Mouse (Mus musculus) heart, postnatal 14 days (tissue): ENCODE measurements around the gene Odf3b. TPM values are rescaled to one million over a fixed set of nuclear protein-coding genes. Genes with fewer than 3 reads are reported as not detected.

Experiments
- DNase-seq, 2 experiments: peaks; one replicate each; pipeline ENCODE4 v3.0.0; 2021 to 2022
- intact Hi-C: fragments of 180-260 bp; cut with DNase I; formaldehyde crosslinking; loops from one replicate; pipeline ENCODE4 v1.15.1; 2025
- total RNA-seq, 2 experiments: library from RNA; stranded (reverse); gene quantifications; 2 replicates each; pipeline ENCODE4 v1.2.3; 2021

The Odf3b gene
- total RNA-seq, 2 experiments from 2014 or later: 0.76 to 1.6 TPM

- DNase-seq: no peak
- intact Hi-C loops: loop anchor here (10.0 kb wide), 1 partner anchor 227 kb away; the partner anchor contains the start of genes Hdac10 and Tubgcp6
These were observed 27.8 kb downstream of the Odf3b start for GRCm38 (mm10) chr15:89351302-89351701.

GRCm38 (mm10) chr15:89350447-89350846 lies 28.6 kb downstream of the Odf3b start:
- peak in 1 of 2 experiments; percentile 24 for DNase-seq
- intact Hi-C loops: loop anchor here (10.0 kb wide), 1 partner anchor 226 kb away; the partner anchor contains the start of genes Hdac10 and Tubgcp6

- intact Hi-C loops: no loop called here
- no peak for DNase-seq
These were observed 35.8 kb downstream of the Odf3b start for GRCm38 (mm10) chr15:89343325-89343724.

GRCm38 (mm10) chr15:89341678-89342077 lies 37.4 kb downstream of the Odf3b start:
- DNase-seq: no peak

GRCm38 (mm10) chr15:89340136-89340535 lies 38.9 kb downstream of the Odf3b start:
- intact Hi-C loops: no loop called here

More at GRCm38 (mm10) chr15:89341678-89342077, 37.4 kb downstream of the Odf3b start:
- intact Hi-C loops: no loop called here

GRCm38 (mm10) chr15:89339696-89340095 lies 39.4 kb downstream of the Odf3b start:
- intact Hi-C loops: no loop called here
- DNase-seq: no peak

More at GRCm38 (mm10) chr15:89340136-89340535, 38.9 kb downstream of the Odf3b start:
- DNase-seq: no peak

GRCm38 (mm10) chr15:89336422-89336821 lies 42.7 kb downstream of the Odf3b start:
- DNase-seq: no peak
- intact Hi-C loops: no loop called here

- intact Hi-C loops: no loop called here
- no peak for DNase-seq
These were observed 44.1 kb downstream of the Odf3b start for GRCm38 (mm10) chr15:89334774-89335537.

GRCm38 (mm10) chr15:89334271-89334670 lies 44.8 kb downstream of the Odf3b start, which contains the start of gene Miox:
Miox (plus strand) TSS chr15:89334398.
- intact Hi-C loops: no loop called here
- no peak for DNase-seq

Other genes with a start within 250 kb of the Odf3b start
- 10 to 100 TPM; 16.8 to 18.7 TPM for gene Mapk12, start 238.6 kb downstream of the Odf3b start, total RNA-seq
- gene Mapk11, start 229.7 kb downstream of the Odf3b start, total RNA-seq: 1 to 10 TPM; 2.3 to 3.7 TPM
- gene Plxnb2, start 198.5 kb downstream of the Odf3b start, total RNA-seq: 100 to 1,000 TPM in 1 of 2 experiments, 10 to 100 TPM in 1; 98.2 to 101 TPM
- 10 to 100 TPM in 1 of 2 experiments, 1 to 10 TPM in 1; 9.7 to 10.1 TPM for gene Dennd6b, start 182.8 kb downstream of the Odf3b start, total RNA-seq
- gene Ppp6r2, start 167.7 kb downstream of the Odf3b start, total RNA-seq: 10 to 100 TPM; 57.8 to 61.2 TPM
- gene Sbf1, start 64.0 kb downstream of the Odf3b start, total RNA-seq: 10 to 100 TPM; 70.7 to 74.7 TPM
- gene Adm2, start 56.6 kb downstream of the Odf3b start, total RNA-seq: not detected
- gene Miox, start 44.9 kb downstream of the Odf3b start, total RNA-seq: not detected
- gene Lmf2, start 23.6 kb downstream of the Odf3b start, total RNA-seq: 10 to 100 TPM; 33.1 to 38.3 TPM
- 10 to 100 TPM; 56.0 to 64.7 TPM for gene Ncaph2, start 23.6 kb downstream of the Odf3b start, total RNA-seq
- gene Sco2, start 5.4 kb downstream of the Odf3b start, total RNA-seq: 10 to 100 TPM; 19.7 to 21.4 TPM
- gene Tymp, start 2.2 kb downstream of the Odf3b start, total RNA-seq: under 1 TPM; 0.20 to 0.74 TPM
- gene Klhdc7b, start 5.6 kb upstream of the Odf3b start, total RNA-seq: not detected
- gene Syce3, start 31.2 kb upstream of the Odf3b start, total RNA-seq: not detected
- gene Cpt1b, start 46.6 kb upstream of the Odf3b start, total RNA-seq: 100 to 1,000 TPM; 596 TPM
- 1 to 10 TPM; 1.6 to 2.9 TPM for gene C730034F03Rik, start 50.3 kb upstream of the Odf3b start, total RNA-seq
- 10 to 100 TPM; 11.0 to 14.6 TPM for gene Gm44502, start 50.4 kb upstream of the Odf3b start, total RNA-seq
- gene Chkb, start 50.6 kb upstream of the Odf3b start, total RNA-seq: 10 to 100 TPM; 50.9 to 59.9 TPM
- under 1 TPM; 0.05 to 0.31 TPM for gene Mapk8ip2, start 74.6 kb upstream of the Odf3b start, total RNA-seq
- gene Arsa, start 98.1 kb upstream of the Odf3b start, total RNA-seq: 10 to 100 TPM; 13.7 to 15.5 TPM
- 10 to 100 TPM; 78.7 to 83.9 TPM for gene Shank3, start 120.3 kb upstream of the Odf3b start, total RNA-seq
- gene Acr, start 189.0 kb upstream of the Odf3b start, total RNA-seq: under 1 TPM; 0.15 to 0.53 TPM
- gene Rabl2, start 212.6 kb upstream of the Odf3b start, total RNA-seq: 1 to 10 TPM; 5.0 to 7.5 TPM